12 mouse cellular contexts compared by ENCODE assay signal in the genomic region with DNA sequence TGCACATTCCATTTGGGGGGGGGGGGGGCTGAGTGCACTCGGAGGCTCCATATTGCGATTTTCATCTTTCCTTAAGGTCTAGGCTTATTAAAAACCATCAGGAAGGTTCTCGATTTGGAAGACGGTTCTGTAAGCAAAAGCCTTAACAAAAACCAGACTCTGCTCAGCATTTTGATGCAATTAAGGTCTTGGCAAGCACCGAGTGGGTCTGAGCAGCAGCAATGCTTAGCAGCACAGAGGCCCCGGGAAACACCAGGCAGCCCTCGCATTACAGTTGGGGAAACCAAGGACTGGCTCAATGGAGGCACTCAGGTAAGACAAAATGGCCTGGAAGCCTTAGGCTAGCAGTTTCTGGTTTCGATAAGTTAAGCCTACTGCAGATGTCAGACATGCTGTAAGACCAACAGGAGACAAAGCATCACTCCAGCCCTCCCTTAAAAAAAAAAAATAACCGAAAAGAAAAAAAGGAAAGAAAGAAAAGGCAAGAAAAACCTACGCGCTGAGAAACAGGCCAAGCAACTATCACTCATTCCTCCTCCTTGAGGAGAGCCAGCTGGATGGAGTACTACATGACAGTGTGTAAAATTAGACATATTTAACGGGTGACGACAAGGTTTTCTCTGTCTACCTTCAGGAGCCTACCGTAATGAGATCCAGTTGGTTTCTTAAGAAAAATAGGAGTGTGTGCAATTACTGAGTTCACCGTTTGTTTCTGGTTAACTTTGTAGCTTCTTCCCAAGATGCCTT.
A peak's percentile ranks its signal among the peaks of the same experiment; 100 is the strongest.
DNase-seq lines count a peak whose midpoint lies in the region; ATAC-seq lines count a peak whose summit lies in the region.
"Had no signal": no experiment of that assay in that cellular context is flagged by ENCODE, and none has a peak within 500 bp of the region (broad histone marks: within the 10 kb centered on the region; RNA-seq: fewer than 3 reads in every experiment).

No protein-coding gene starts in this region.

- H3K27ac ChIP-seq in forebrain, embryonic 10.5 days = peak overlapping the region; percentile 72
- no peak overlapping the region for H3K27ac ChIP-seq in forebrain, embryonic 15.5 days (replicated peaks)
- H3K27ac ChIP-seq in embryonic facial prominence, embryonic 14.5 days (replicated peaks; ENCODE audit: low read depth, low read length) = peak overlapping the region; percentile 84
- peak overlapping the region; percentile 86 for H3K27ac ChIP-seq in limb, embryonic 13.5 days
- no peak overlapping the region for H3K27ac ChIP-seq in hindbrain, embryonic 16.5 days (ENCODE audit: low read depth, low read length)

- H3K9me3 ChIP-seq in forebrain, embryonic 10.5 days = no peaks in the 10 kb centered on the region
- no peaks in the 10 kb centered on the region for H3K9me3 ChIP-seq in forebrain, embryonic 15.5 days
- H3K9me3 ChIP-seq in embryonic facial prominence, embryonic 14.5 days (ENCODE audit: control insufficient read depth, low read length) = no peaks in the 10 kb centered on the region
- 0 out of 2 replicates have a peak, but pooled peaks cover 4% of the 10 kb centered on the region for H3K9me3 ChIP-seq in limb, embryonic 13.5 days
- no peaks in the 10 kb centered on the region for H3K9me3 ChIP-seq in hindbrain, embryonic 16.5 days (ENCODE audit: control insufficient read depth, low read length)

- H3K27me3 ChIP-seq in forebrain, embryonic 10.5 days (ENCODE audit: poor library complexity, severe bottlenecking) = no peaks in the 10 kb centered on the region
- H3K27me3 ChIP-seq in forebrain, embryonic 15.5 days = no peaks in the 10 kb centered on the region
- H3K27me3 ChIP-seq in embryonic facial prominence, embryonic 14.5 days (replicated peaks; ENCODE audit: control insufficient read depth, insufficient read depth, low read length) = no peaks in the 10 kb centered on the region
- H3K27me3 ChIP-seq in limb, embryonic 13.5 days = no peaks in the 10 kb centered on the region
- H3K27me3 ChIP-seq in hindbrain, embryonic 16.5 days (replicated peaks; ENCODE audit: control insufficient read depth, insufficient read depth, low read length) = no peaks in the 10 kb centered on the region

- peaks cover 42% of the 10 kb centered on the region for H3K4me1 ChIP-seq in forebrain, embryonic 10.5 days
- peaks cover 11% of the 10 kb centered on the region; the same call in 1 of the 2 replicates for H3K4me1 ChIP-seq in forebrain, embryonic 15.5 days
- peaks cover 32% of the 10 kb centered on the region for H3K4me1 ChIP-seq in embryonic facial prominence, embryonic 14.5 days (ENCODE audit: control insufficient read depth, insufficient read depth, low read length)
- peaks cover 73% of the 10 kb centered on the region for H3K4me1 ChIP-seq in limb, embryonic 13.5 days
- H3K4me1 ChIP-seq in hindbrain, embryonic 16.5 days (ENCODE audit: control insufficient read depth, insufficient read depth, low read depth, low read length) = no peaks in the 10 kb centered on the region

- DNase-seq in forebrain, embryonic 10.5 days (ENCODE audit: extremely low spot score, low spot score) = no peak
- peak; percentile 51 for DNase-seq in MN1 (ENCODE audit: low spot score)
- DNase-seq in embryonic facial prominence, embryonic 14.5 days (ENCODE audit: low spot score) = peak; percentile 92
- DNase-seq in natural killer cell, adult 2 months (ENCODE audit: low spot score in 2 of 2) = no peak
- DNase-seq in T-cell, adult 2 months (ENCODE audit: low spot score) = no peak
- DNase-seq: adrenal gland, postnatal 14 days; heart, adult 18-20 months; left cerebral cortex, postnatal 4 days; lung, embryonic 14.5 days had no signal

- no peak overlapping the region for H3K9ac ChIP-seq in forebrain, embryonic 15.5 days (replicated peaks)
- H3K9ac ChIP-seq in embryonic facial prominence, embryonic 14.5 days (ENCODE audit: low read depth, low read length) = no peak overlapping the region
- no peak overlapping the region for H3K9ac ChIP-seq in limb, embryonic 13.5 days
- no peak overlapping the region for H3K9ac ChIP-seq in hindbrain, embryonic 16.5 days (ENCODE audit: low read depth, low read length)
- H3K9ac ChIP-seq: lung, embryonic 14.5 days had no signal

- H3K4me2 ChIP-seq in forebrain, embryonic 15.5 days (replicated peaks) = no peak overlapping the region
- no peak overlapping the region; the same call in 1 of the 2 replicates for H3K4me2 ChIP-seq in embryonic facial prominence, embryonic 14.5 days (ENCODE audit: low read depth, low read length)
- H3K4me2 ChIP-seq in limb, embryonic 13.5 days (replicated peaks) = no peak overlapping the region
- H3K4me2 ChIP-seq in hindbrain, embryonic 16.5 days (ENCODE audit: low read length) = no peak overlapping the region
- H3K4me2 ChIP-seq: lung, embryonic 14.5 days had no signal

- no peaks in the 10 kb centered on the region for H3K36me3 ChIP-seq in forebrain, embryonic 10.5 days (replicated peaks)
- H3K36me3 ChIP-seq in forebrain, embryonic 15.5 days = no peaks in the 10 kb centered on the region
- no peaks in the 10 kb centered on the region for H3K36me3 ChIP-seq in embryonic facial prominence, embryonic 14.5 days (ENCODE audit: control insufficient read depth, insufficient read depth, low read length)
- H3K36me3 ChIP-seq in limb, embryonic 13.5 days = no peaks in the 10 kb centered on the region
- no peaks in the 10 kb centered on the region for H3K36me3 ChIP-seq in hindbrain, embryonic 16.5 days (ENCODE audit: control insufficient read depth, insufficient read depth, low read length)

- no peak overlapping the region for H3K4me3 ChIP-seq in forebrain, embryonic 10.5 days
- no peak overlapping the region for H3K4me3 ChIP-seq in forebrain, embryonic 15.5 days
- no peak overlapping the region for H3K4me3 ChIP-seq in embryonic facial prominence, embryonic 14.5 days (ENCODE audit: low read depth, low read length)
- no peak overlapping the region for H3K4me3 ChIP-seq in limb, embryonic 13.5 days
- H3K4me3 ChIP-seq in hindbrain, embryonic 16.5 days (ENCODE audit: low read length) = no peak overlapping the region

- WGBS in forebrain, embryonic 10.5 days = 76% methylated on average over 15 of the region's 15 CpGs
- WGBS in forebrain, embryonic 15.5 days = 64% methylated on average over 15 of the region's 15 CpGs
- WGBS in embryonic facial prominence, embryonic 14.5 days = 30% methylated on average over 15 of the region's 15 CpGs
- 28% methylated on average over 15 of the region's 15 CpGs for WGBS in limb, embryonic 13.5 days
- 80% methylated on average over 15 of the region's 15 CpGs for WGBS in hindbrain, embryonic 16.5 days

- no peak for ATAC-seq in forebrain, embryonic 15.5 days (replicated peaks)
- peak; percentile 70 for ATAC-seq in embryonic facial prominence, embryonic 14.5 days (ENCODE audit: low read depth)
- peak; percentile 49; the same call in 1 of the 2 replicates for ATAC-seq in limb, embryonic 13.5 days (ENCODE audit: low FRiP score, low read depth)
- ATAC-seq in hindbrain, embryonic 16.5 days = no peak

Comparison
In these comparisons a context has a peak if more than half of its experiments do, and no peak if none do; other contexts are left out.
1. H3K27ac ChIP-seq: peak in forebrain, embryonic 10.5 days (single experiment), embryonic facial prominence, embryonic 14.5 days (single experiment) and limb, embryonic 13.5 days (single experiment); none in forebrain, embryonic 15.5 days (single experiment) and hindbrain, embryonic 16.5 days (single experiment).
2. DNase-seq: peak in MN1 (single experiment) and embryonic facial prominence, embryonic 14.5 days (single experiment); none in forebrain, embryonic 10.5 days (single experiment), natural killer cell, adult 2 months (0 of 2) and T-cell, adult 2 months (single experiment).
3. ATAC-seq: peak in embryonic facial prominence, embryonic 14.5 days (single experiment) and limb, embryonic 13.5 days (single experiment); none in forebrain, embryonic 15.5 days (single experiment) and hindbrain, embryonic 16.5 days (single experiment).